Mouse (Mus musculus) adrenal gland, postnatal 25 days (tissue): ENCODE results near the gene Pqbp1. TPM values are rescaled to one million over a fixed set of nuclear protein-coding genes. Genes with fewer than 3 reads are reported as not detected.
A peak's percentile ranks its signal among the peaks of the same experiment; 100 is the strongest.

Source experiments
- DNase-seq: peaks from one replicate; pipeline ENCODE4 v3.0.0; 2021; ENCODE audit warnings: mixed read lengths
- total RNA-seq: library from RNA; stranded (reverse); gene quantifications from 2 replicates; pipeline ENCODE4 v1.2.3, GENCODE M21; 2021

Gene Pqbp1
- total RNA-seq, 1 experiment from 2014 or later: 127 TPM

DNA sequence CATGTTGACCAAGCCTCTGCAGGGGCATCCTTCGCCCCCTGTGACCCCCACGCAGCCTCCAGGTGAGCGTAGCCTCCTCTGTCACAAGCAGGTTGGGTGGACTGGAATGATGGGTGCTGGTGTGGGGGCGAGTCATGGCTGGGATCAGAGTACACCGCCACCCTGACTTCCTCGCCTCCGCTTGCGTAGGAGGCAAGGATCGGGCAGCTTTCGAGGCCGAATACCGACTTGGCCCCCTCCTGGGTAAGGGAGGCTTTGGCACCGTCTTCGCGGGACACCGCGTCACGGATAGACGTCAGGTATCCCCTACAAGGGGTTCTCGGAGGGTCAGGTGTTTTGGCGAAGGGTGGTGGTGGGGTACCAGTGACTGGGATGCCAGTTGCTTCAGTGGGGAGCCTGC is 20.6 kb downstream of the Pqbp1 start:
- peak; percentile 16 for DNase-seq

DNA sequence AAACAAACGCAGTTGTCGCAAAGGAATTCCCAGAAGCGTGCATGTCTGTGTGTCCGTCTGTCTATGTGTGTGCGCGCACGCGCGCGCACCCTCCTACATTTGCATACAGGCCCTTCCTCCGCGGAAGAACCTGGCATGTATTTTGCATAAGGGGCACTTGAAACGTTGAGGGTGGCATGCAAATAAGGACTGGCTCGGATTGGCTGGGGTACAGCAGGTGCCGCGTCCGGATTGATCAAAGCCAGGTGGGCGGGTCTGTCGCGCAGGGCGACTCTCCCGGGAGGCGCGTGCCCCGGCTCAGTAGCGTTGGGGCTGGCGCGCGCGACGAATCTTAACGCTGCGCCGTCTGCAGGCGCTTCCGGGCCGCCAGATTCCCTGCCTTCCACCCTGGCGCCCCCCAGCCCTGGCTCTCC is 21.1 kb downstream of the Pqbp1 start, which contains the start of gene Pim2:
Gene Pim2 (plus strand): TSS at position 256 of the 413 bp plus-strand sequence.
- peak; percentile 81 for DNase-seq

DNA sequence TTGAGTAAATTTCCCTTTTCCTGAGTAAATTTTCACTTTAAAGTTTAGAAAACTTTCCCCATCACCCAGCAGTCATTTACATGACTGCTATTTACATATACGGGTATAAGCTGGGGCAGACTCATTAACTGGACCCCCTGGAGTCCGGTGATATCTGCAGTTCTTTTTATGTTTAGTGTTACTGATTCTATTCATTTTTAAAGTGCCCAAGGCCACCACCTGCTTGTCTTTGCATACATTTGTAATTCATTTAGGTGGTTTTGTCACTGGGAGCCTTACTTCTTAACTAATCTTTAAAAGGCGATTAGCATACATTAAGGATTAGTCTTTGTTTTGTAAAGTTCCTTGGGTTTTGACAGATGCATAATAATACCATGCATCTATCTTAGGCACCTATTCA is 29.2 kb downstream of the Pqbp1 start:
- DNase-seq: no peak

DNA sequence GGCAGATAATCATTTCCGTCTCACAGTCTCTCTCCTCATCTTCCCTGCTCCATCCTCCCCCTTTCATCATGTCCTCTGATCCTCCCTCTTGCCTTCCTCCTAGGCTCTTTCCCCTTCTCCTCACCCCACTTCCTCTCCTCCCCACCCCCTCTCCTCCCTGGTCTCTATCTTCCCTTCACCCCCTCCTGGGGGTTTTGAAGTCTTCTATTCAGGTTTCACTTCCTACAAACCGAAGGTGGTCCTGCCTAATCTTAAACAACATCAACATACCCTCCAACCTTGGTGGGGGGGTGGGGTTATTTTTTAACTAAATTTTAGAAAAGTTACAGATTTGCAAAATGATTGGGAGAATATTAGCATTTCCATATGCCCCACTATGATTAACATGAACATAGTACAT is 30.6 kb downstream of the Pqbp1 start:
- no peak for DNase-seq

DNA sequence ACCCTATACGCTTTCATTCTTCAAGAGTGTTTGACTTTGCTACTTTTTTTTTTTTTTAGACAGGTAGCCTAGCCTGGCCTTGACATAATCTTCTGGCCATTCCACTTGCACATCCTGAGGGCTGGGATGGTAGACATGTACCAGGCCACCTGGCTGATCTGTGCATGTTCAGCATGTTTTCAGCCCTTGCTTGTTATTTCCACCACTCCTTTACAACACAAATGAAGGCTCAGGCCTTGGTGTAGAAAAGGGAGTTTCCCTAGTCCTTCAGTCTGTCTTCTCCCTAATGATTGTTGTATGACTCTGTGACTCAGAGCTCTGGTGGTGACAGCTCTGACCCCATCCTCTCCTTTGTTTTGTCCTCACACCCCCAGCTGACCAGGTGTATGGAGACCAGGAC is 31.9 kb downstream of the Pqbp1 start:
- DNase-seq: no peak

DNA sequence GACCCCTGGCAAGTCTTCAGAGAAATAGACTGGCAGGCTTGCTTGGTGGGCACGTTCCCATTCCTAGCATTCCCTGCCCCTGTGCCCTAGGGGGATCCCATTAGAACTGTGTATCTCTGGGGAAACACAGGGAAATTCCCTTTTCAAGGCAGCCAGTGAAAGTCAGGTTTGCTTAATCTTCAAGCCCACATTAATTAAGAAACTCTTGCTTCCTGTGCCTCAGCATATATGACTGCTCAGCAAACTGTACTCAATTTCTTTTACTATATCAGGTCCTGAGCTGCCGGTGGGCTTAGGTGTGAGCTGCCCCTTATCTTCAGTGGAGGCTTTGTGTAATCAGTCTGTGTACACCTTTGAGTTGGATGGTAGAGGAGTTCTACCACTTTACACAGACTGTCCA is 33.3 kb downstream of the Pqbp1 start:
- DNase-seq: no peak

DNA sequence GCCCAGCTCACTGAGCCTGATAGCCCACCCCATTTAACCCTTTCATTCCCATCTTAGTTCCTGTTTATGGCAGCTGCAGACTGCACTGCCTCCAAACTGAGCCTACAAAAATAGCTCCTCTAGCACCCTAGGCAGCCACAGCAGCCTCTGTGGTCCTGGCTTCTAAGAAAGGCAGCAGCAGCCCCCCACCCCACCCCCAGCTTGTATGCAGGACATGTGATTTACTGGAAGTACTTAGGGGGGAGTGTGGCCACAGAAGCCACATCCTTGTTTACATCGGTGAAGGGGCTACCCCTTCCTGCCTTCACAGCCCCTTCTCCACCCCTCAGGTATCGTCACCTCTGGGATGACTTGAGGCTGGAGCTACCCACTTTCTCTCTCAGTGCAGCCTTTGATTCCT is 33.7 kb downstream of the Pqbp1 start:
- no peak for DNase-seq

DNA sequence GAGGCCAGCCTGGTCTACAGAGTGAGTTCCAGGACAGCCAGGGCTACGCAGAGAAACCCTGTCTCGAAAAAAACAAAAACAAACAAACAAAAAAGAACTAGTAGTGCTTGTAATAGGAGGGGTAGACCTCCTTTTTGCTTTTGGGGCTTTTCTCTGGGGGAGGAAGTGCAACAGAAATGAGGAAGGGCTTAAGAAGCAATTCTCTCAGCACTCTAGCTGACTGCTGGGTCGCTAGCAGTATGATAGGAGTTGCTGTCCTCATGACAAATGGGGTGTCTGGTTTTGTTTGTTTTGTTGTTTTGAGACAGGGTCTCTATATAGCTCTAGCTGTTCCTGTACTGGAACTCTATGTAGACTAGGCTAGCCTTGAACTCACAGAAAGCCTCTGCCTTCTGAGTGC is 34.5 kb downstream of the Pqbp1 start:
- DNase-seq: no peak

DNA sequence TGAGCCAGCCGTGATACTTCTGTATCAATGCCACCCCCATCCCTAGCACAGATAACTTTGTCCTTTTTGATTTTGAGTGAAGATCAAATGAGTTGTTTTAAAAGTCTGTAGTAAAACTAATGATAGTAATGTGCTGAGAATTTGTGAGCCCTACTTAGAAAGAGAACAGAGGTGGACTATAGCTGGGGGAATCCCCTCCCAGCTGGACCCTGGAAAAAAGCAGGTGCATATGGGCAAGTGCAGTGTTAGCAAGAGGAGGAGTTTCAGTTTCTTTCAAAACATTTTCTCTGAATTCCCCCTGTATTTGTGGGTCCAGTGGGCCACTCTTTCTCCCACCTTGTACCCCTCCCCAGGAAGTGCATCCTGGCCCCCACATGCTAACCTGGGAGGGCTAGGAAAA is 35.9 kb downstream of the Pqbp1 start:
- no peak for DNase-seq

DNA sequence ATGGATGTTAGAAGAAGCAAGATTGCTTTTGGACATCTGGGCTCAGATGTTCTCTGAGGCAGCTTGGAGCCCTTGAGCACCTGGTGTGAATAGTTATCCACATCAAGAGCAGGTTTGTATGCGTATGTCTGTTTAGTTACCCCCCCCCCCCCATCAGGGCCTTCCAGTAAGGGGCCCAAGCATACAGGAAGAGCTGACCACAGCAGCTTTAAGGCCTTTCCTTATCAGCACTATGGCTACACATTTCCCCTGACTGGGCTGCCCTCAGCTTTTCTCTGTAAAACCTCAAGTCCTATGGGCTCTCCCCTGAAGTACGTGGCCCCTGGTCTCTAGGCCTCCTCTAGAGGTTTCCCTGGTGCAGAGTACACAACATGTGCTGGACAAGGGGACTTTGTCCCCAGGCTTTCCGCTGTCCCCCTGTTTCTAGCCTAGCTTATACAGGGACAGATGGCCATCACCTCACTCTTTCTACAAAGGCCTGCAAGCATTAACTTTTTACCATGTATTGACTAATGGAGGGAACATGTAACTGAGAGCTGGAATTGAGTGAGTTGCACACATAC is 39.8 kb downstream of the Pqbp1 start:
- no peak for DNase-seq

DNA sequence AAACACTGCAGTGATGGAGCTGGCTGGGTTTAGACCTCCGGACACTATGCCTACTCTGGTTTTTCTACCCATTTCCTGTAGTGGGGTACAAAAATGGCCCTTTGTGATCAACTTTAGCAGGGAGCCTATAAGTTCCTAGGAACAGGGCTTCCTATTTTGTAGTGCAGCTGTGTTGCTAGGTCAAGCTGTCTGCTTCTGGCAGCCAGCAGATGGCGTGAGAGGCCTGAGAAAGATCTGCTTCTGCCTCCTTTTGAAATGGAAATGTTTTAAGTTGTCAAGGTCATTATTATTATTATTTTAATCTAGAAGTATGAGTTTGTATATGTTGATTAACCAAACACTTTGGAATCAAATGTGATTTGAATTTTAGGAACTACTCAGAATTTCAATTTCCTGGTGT is 44.5 kb downstream of the Pqbp1 start:
- peak; percentile 29 for DNase-seq

DNA sequence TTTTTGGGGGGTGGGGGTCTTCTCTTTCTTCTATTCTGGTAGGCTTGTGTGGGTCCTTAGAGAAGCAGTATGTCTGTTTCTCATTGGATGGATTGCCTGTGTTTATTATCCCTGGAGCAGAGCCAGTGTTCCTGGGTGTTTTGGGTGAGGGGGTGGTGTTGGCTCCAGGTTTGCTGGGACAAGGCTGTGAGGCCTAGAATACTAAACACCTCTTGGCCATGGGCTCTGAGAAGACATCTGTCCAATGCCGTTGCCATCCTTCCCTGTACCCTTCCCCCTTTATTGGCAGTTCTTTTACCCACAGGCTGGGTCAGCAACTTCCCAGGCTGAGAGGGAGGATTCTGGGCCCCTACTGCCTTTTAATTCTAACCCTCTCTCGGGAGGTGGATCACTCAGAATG is 51.2 kb downstream of the Pqbp1 start:
- no peak for DNase-seq

Other genes starting within 250 kb of the Pqbp1 start
- 17.9 and 20.0 TPM in 2 replicates for gene Prickle3, start 242.0 kb downstream of the Pqbp1 start, total RNA-seq
- gene Plp2, start 227.9 kb downstream of the Pqbp1 start, total RNA-seq: 62.4 and 70.9 TPM in 2 replicates
- gene Magix, start 218.0 kb downstream of the Pqbp1 start, total RNA-seq: 0.52 and 0.86 TPM in 2 replicates
- 50.4 and 54.9 TPM in 2 replicates for gene Gpkow, start 202.1 kb downstream of the Pqbp1 start, total RNA-seq
- gene Wdr45, start 184.9 kb downstream of the Pqbp1 start, total RNA-seq: 79.0 and 80.8 TPM in 2 replicates
- not detected in 2 replicates for gene Gm45208, start 177.0 kb downstream of the Pqbp1 start, total RNA-seq
- gene Praf2, start 170.8 kb downstream of the Pqbp1 start, total RNA-seq: 8.4 and 11.0 TPM in 2 replicates
- gene Ccdc120, start 148.4 kb downstream of the Pqbp1 start, total RNA-seq: 4.4 and 6.0 TPM in 2 replicates
- 40.7 and 45.0 TPM in 2 replicates for gene Tfe3, start 136.7 kb downstream of the Pqbp1 start, total RNA-seq
- 61.2 and 64.9 TPM in 2 replicates for gene Gripap1, start 109.5 kb downstream of the Pqbp1 start, total RNA-seq
- gene Kcnd1, start 77.0 kb downstream of the Pqbp1 start, total RNA-seq: 1.0 and 1.2 TPM in 2 replicates
- 74.6 and 83.3 TPM in 2 replicates for gene Otud5, start 57.9 kb downstream of the Pqbp1 start, total RNA-seq
- gene Pim2, start 21.0 kb downstream of the Pqbp1 start, total RNA-seq: 11.1 and 12.3 TPM in 2 replicates
- gene Slc35a2, start 15.2 kb downstream of the Pqbp1 start, total RNA-seq: 43.1 and 81.5 TPM in 2 replicates
- gene Timm17b, start 88 bp upstream of the Pqbp1 start, total RNA-seq: 114 and 134 TPM in 2 replicates
- not detected in 2 replicates for gene Gm10491, start 8.6 kb upstream of the Pqbp1 start, total RNA-seq
- 1.9 TPM in 1 of 2 replicates, not detected in the other for gene Gm10490, start 10.3 kb upstream of the Pqbp1 start, total RNA-seq
- 39.1 and 47.5 TPM in 2 replicates for gene Pcsk1n, start 20.6 kb upstream of the Pqbp1 start, total RNA-seq
- gene Eras, start 29.3 kb upstream of the Pqbp1 start, total RNA-seq: not detected in 2 replicates
- gene Hdac6, start 48.6 kb upstream of the Pqbp1 start, total RNA-seq: 17.9 and 26.7 TPM in 2 replicates
- gene Gata1, start 78.8 kb upstream of the Pqbp1 start, total RNA-seq: not detected in 2 replicates
- gene Glod5, start 119.2 kb upstream of the Pqbp1 start, total RNA-seq: not detected in 2 replicates
- 14.7 and 17.7 TPM in 2 replicates for gene Suv39h1, start 175.5 kb upstream of the Pqbp1 start, total RNA-seq
- 0.71 and 1.2 TPM in 2 replicates for gene Was, start 191.2 kb upstream of the Pqbp1 start, total RNA-seq
- 71.8 and 74.9 TPM in 2 replicates for gene Wdr13, start 233.6 kb upstream of the Pqbp1 start, total RNA-seq
- gene Rbm3, start 246.6 kb upstream of the Pqbp1 start, total RNA-seq: 78.5 and 115 TPM in 2 replicates